In the genomic region with DNA sequence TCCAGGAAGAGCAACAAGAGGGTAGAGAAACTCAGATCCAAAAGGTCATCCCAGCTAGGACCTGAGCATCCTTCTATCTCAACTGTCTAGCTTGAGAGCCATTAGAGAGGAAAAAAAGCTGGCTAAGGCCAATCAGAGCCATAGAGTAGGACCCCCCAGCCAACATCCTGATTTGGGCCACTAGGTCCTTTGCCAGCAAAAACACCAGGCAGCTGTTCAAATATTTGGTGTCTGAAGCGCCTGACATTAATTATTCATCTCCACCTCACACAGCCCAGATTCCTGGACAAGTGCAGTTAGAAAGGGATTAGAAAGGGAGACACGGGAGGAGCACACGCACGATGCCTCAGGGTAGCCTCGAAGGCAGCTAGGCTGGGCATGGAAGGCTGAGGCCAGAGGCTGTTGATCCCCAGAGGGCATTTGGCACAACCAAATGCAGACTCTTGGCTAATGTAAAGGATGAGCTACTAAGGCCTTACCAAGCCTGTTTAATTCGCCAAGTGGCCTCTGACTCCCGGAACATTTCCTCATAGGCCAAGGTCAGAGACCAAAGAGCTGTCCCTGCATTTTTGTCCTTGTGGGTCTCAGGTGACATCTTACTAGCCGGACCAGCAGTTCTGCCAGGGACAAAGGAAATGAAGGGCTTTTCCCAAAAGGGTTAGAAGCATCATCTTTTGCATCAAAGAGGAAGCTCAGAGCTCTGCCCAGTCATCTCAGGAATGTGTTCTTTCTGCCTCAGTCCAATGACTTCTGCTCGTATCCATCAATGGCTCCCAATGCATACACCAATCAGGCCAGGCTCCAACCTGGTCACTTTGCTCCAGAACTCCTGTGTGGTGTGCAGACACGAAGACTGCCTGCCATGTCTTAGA, we compare ENCODE assay signal across 22 mouse cellular contexts. TPM values are rescaled to one million over a fixed set of nuclear protein-coding genes. Genes with fewer than 3 reads are reported as not detected.
DNase-seq lines count a peak whose midpoint lies in the region; ATAC-seq and TF ChIP-seq lines count a peak whose summit lies in the region.
"Had no signal": no experiment of that assay in that cellular context is flagged by ENCODE, and none has a peak within 500 bp of the region (broad histone marks: within the 10 kb centered on the region; RNA-seq: fewer than 3 reads in every experiment).

No protein-coding gene starts in this region.

- intact Hi-C loops in gastrocnemius, adult 2 months (cut with DNase I): loop anchor here (10.0 kb wide), 1 partner anchor 396 kb away; no protein-coding TSS in a partner anchor
- intact Hi-C loops in gastrocnemius, postnatal 14 days (cut with DNase I; ENCODE audit: low total_unique reads): loop anchor here (10.0 kb wide), 1 partner anchor 396 kb away; no protein-coding TSS in a partner anchor

- H3K79me2 ChIP-seq in liver, adult 2 months (ENCODE audit: control insufficient read depth, insufficient read depth, low read length): no peaks in the 10 kb centered on the region

- no peak for ATAC-seq in liver, embryonic 11.5 days (replicated peaks; ENCODE audit: low FRiP score)
- ATAC-seq in midbrain, embryonic 14.5 days (ENCODE audit: low FRiP score, low TSS enrichment): no peak
- ATAC-seq: inflammation-experienced regulatory T-cells, adult 6 months had no signal

- H3K9me3 ChIP-seq in liver, embryonic 11.5 days (ENCODE audit: control insufficient read depth, low read length): peaks cover 6% of the 10 kb centered on the region
- peaks cover 6% of the 10 kb centered on the region for H3K9me3 ChIP-seq in midbrain, embryonic 14.5 days (ENCODE audit: control insufficient read depth, low read length)
- H3K9me3 ChIP-seq: embryonic facial prominence, embryonic 15.5 days had no signal

- peaks cover 33% of the 10 kb centered on the region for H3K4me1 ChIP-seq in liver, adult 2 months (ENCODE audit: control insufficient read depth, insufficient read depth, low read length)
- peaks cover under 1% of the 10 kb centered on the region for H3K4me1 ChIP-seq in liver, embryonic 11.5 days (replicated peaks; ENCODE audit: control insufficient read depth, insufficient read depth, low read length)
- H3K4me1 ChIP-seq in midbrain, embryonic 14.5 days (ENCODE audit: control insufficient read depth, insufficient read depth, low read length): peaks cover 19% of the 10 kb centered on the region

- DNase-seq in gastrocnemius, adult 2 months: no peak
- no peak for DNase-seq in gastrocnemius, postnatal 14 days
- peak; percentile 93 for DNase-seq in liver, adult 2 months (ENCODE audit: extremely low read depth, low read depth, low spot score)
- no peak for DNase-seq in liver, embryonic 11.5 days (ENCODE audit: low spot score)
- DNase-seq in ZHBTc4 (ENCODE audit: low read depth, low spot score): peak; percentile 46
- peak; percentile 57 for DNase-seq in midbrain, embryonic 14.5 days
- no peak for DNase-seq in right cerebral cortex, adult 18-20 months
- DNase-seq: cerebellum, adult 2 months; cerebellum, postnatal 36 days; heart, adult 11 months; kidney, adult 9 months; kidney, postnatal 4 days had no signal

- no peak overlapping the region for H3K9ac ChIP-seq in liver, adult 2 months (ENCODE audit: low read depth, low read length)
- no peak overlapping the region for H3K9ac ChIP-seq in liver, embryonic 11.5 days (ENCODE audit: low read depth, low read length)
- no peak overlapping the region for H3K9ac ChIP-seq in midbrain, embryonic 14.5 days (replicated peaks; ENCODE audit: low read length)
- H3K9ac ChIP-seq: embryonic facial prominence, embryonic 15.5 days; limb, embryonic 12.5 days; liver, embryonic 14.5 days; lung, embryonic 15.5 days had no signal

- no peak overlapping the region for H3K4me2 ChIP-seq in liver, embryonic 11.5 days
- no peak overlapping the region for H3K4me2 ChIP-seq in midbrain, embryonic 14.5 days (ENCODE audit: low read length)
- H3K4me2 ChIP-seq: embryonic facial prominence, embryonic 15.5 days; heart, embryonic 12.5 days; limb, embryonic 12.5 days; lung, embryonic 15.5 days had no signal

- no peaks in the 10 kb centered on the region for H3K27me3 ChIP-seq in liver, adult 2 months (ENCODE audit: control insufficient read depth, insufficient read depth, low read length)
- no peaks in the 10 kb centered on the region for H3K27me3 ChIP-seq in liver, embryonic 11.5 days (replicated peaks; ENCODE audit: control insufficient read depth, insufficient read depth, low read length)
- H3K27me3 ChIP-seq in midbrain, embryonic 14.5 days (ENCODE audit: control insufficient read depth, insufficient read depth, low read length): no peaks in the 10 kb centered on the region
- H3K27me3 ChIP-seq: embryonic facial prominence, embryonic 15.5 days; heart, embryonic 12.5 days; limb, embryonic 12.5 days; lung, embryonic 15.5 days had no signal

- peak overlapping the region; percentile 48 for H3K27ac ChIP-seq in gastrocnemius, adult 2 months
- H3K27ac ChIP-seq in liver, adult 2 months (replicated peaks; ENCODE audit: insufficient read depth, low read depth, low read length): peak overlapping the region; percentile 33
- H3K27ac ChIP-seq in liver, embryonic 11.5 days (ENCODE audit: low read depth, low read length): no peak overlapping the region
- H3K27ac ChIP-seq in midbrain, embryonic 14.5 days (replicated peaks; ENCODE audit: low read depth, low read length): 0 out of 2 replicates have a peak overlapping the region, but pooled peaks have one; percentile 5
- H3K27ac ChIP-seq: embryonic facial prominence, embryonic 15.5 days; limb, embryonic 12.5 days; liver, embryonic 14.5 days; lung, embryonic 15.5 days; macrophage had no signal

- TF ChIP-seq CTCF in gastrocnemius, adult 2 months (IDR thresholded peaks at IDR 0.05): no peak
- TF ChIP-seq CTCF in liver, adult 2 months (IDR thresholded peaks at IDR 0.05; ENCODE audit: low read depth, low read length): no peak

- 21% methylated on average over 10 of the region's 10 CpGs for WGBS in liver, adult 2 months
- 84% methylated on average over 10 of the region's 10 CpGs for WGBS in liver, embryonic 11.5 days
- 52% methylated on average over 10 of the region's 10 CpGs for WGBS in midbrain, embryonic 14.5 days

- no peak overlapping the region for H3K4me3 ChIP-seq in gastrocnemius, adult 2 months
- no peak overlapping the region for H3K4me3 ChIP-seq in liver, adult 2 months (ENCODE audit: insufficient read depth, low read depth, low read length)
- no peak overlapping the region for H3K4me3 ChIP-seq in liver, embryonic 11.5 days (ENCODE audit: low read depth, low read length)
- no peak overlapping the region for H3K4me3 ChIP-seq in midbrain, embryonic 14.5 days (replicated peaks; ENCODE audit: low read depth, low read length)
- H3K4me3 ChIP-seq: embryonic facial prominence, embryonic 15.5 days; heart, embryonic 12.5 days; limb, embryonic 12.5 days; lung, embryonic 15.5 days had no signal

- TF ChIP-seq POLR2A in liver, adult 2 months (IDR thresholded peaks at IDR 0.05; ENCODE audit: extremely low read depth, insufficient read depth, low read length): no peak

- peaks cover 12% of the 10 kb centered on the region for H3K36me3 ChIP-seq in liver, adult 2 months (ENCODE audit: control insufficient read depth, insufficient read depth, low read length)
- peaks cover 62% of the 10 kb centered on the region for H3K36me3 ChIP-seq in liver, embryonic 11.5 days (ENCODE audit: control insufficient read depth, insufficient read depth, low read length)
- H3K36me3 ChIP-seq in midbrain, embryonic 14.5 days (ENCODE audit: control insufficient read depth, insufficient read depth, low read length): peaks cover 78% of the 10 kb centered on the region

RNA-seq across cellular contexts. Expression of gene Armh1, which starts 26.7 kb away (rescaled TPM):
- not detected for total RNA-seq in gastrocnemius, adult 2 months (2021)
- total RNA-seq in gastrocnemius, postnatal 14 days (2021): not detected
- not detected in 2 replicates for total RNA-seq in liver, adult 2 months (2014; rRNA removed)
- not detected in 2 replicates for polyA plus RNA-seq in liver, adult 2 months (2012; rRNA removed)
- polyA plus RNA-seq in liver, embryonic 11.5 days (2014; fragmentation: Nextera tagmentation; extraction: Ambion mirVana): not detected in 2 replicates
- 0.54 and 0.73 TPM in 2 replicates for polyA plus RNA-seq in midbrain, embryonic 14.5 days (2014; fragmentation: Nextera tagmentation; extraction: Ambion mirVana)
- total RNA-seq: gastrocnemius, adult 8-10 months; heart, postnatal 25 days had no signal
- polyA plus RNA-seq: C2C12; inflammation-experienced regulatory T-cells, adult 6 months; liver, embryonic 14.5 days; macrophage had no signal

RNA-seq across cellular contexts. Expression of gene Tmem53, which starts 26.9 kb away (rescaled TPM):
- 1 to 10 TPM; 2.7 to 6.6 TPM for total RNA-seq in gastrocnemius, adult 2 months (2021)
- total RNA-seq in gastrocnemius, postnatal 14 days (2021): 1 to 10 TPM; 4.0 to 5.9 TPM
- 32.1 and 49.6 TPM in 2 replicates for total RNA-seq in liver, adult 2 months (2014; rRNA removed)
- polyA plus RNA-seq in liver, adult 2 months (2012; rRNA removed): 110 and 121 TPM in 2 replicates
- polyA plus RNA-seq in liver, embryonic 11.5 days (2014; fragmentation: Nextera tagmentation; extraction: Ambion mirVana): 3.1 and 4.9 TPM in 2 replicates
- 9.1 and 12.2 TPM in 2 replicates for polyA plus RNA-seq in midbrain, embryonic 14.5 days (2014; fragmentation: Nextera tagmentation; extraction: Ambion mirVana)

Comparison
In these comparisons a context has a peak if more than half of its experiments do, and no peak if none do; other contexts are left out.
1. DNase-seq: peak in liver, adult 2 months (single experiment), ZHBTc4 (single experiment) and midbrain, embryonic 14.5 days (single experiment); none in gastrocnemius, adult 2 months (single experiment), gastrocnemius, postnatal 14 days (single experiment), liver, embryonic 11.5 days (single experiment) and right cerebral cortex, adult 18-20 months (single experiment).